Mouse (Mus musculus): ENCODE results near the gene Klhdc3.

GRCm38 (mm10) chr17:46704887-46705835, 24.4 kb upstream of the Klhdc3 start, which contains the start of gene Ppp2r5d:
- TF ChIP-seq ELF1 (IDR thresholded peaks at IDR 0.05; ENCODE audit: low read depth, low read length) (peak; percentile 54), CTCF (conservative IDR thresholded peaks at IDR 0.05 in 1 of 2, IDR thresholded peaks at IDR 0.05 in 1 of 2; ENCODE audit: low read depth in 2 of 2, low read length in 2 of 2) (no peak), TBP (conservative IDR thresholded peaks at IDR 0.05; ENCODE audit: low read depth, low read length) (peak; percentile 89; the same call in 1 of the 2 replicates), EP300 (IDR thresholded peaks at IDR 0.05; ENCODE audit: low read length) (no peak), NELFE (IDR thresholded peaks at IDR 0.05; ENCODE audit: low read depth, low read length) (peak; percentile 94), ZKSCAN1 (IDR thresholded peaks at IDR 0.05; ENCODE audit: borderline replicate concordance, low read depth, low read length) (no peak), MAX (IDR thresholded peaks at IDR 0.05; ENCODE audit: low read length) (peak; percentile 56; the same call in 1 of the 2 replicates), ZMIZ1 (IDR thresholded peaks at IDR 0.05; ENCODE audit: low read depth, low read length) (peak; percentile 75), ZC3H11A (IDR thresholded peaks at IDR 0.05; ENCODE audit: low read depth, low read length) (no peak), POLR2A (IDR thresholded peaks at IDR 0.05; ENCODE audit: low read depth, low read length) (peak; percentile 93), ETS1 (conservative IDR thresholded peaks at IDR 0.05; ENCODE audit: low read depth, low read length) (no peak), POLR2AphosphoS2 (IDR thresholded peaks at IDR 0.05; ENCODE audit: low read depth, low read length) (peak; percentile 85; the same call in 1 of the 2 replicates), TCF12 (IDR thresholded peaks at IDR 0.05; ENCODE audit: low read depth, low read length) (no peak; the same call in none of the 2 replicates), MAZ (IDR thresholded peaks at IDR 0.05; ENCODE audit: low read depth, low read length) (no peak)

Data from CH12.LX (cell line).